Mouse (Mus musculus) cerebellum, adult 2 months (tissue): Measurements from ENCODE around the gene Ncln.

ENCODE experiments used
- CTCF ChIP-seq: fragments of 200-500 bp; IDR thresholded peaks from 2 replicates; pipeline ENCODE4 v1.5.1; 2011; ENCODE audit warnings: low read depth, mild to moderate bottlenecking, control low read depth, low read length, moderate library complexity, borderline replicate concordance; ENCODE audit not compliant: insufficient read depth
- POLR2A ChIP-seq: fragments of 200-500 bp; IDR thresholded peaks from 2 replicates; pipeline ENCODE4 v1.6.1; 2011; ENCODE audit warnings: low read length, control low read depth, borderline replicate concordance; ENCODE audit not compliant: insufficient read depth

- TF ChIP-seq CTCF, result no peak
- no peak for TF ChIP-seq POLR2A
Measured at GRCm38 (mm10) chr10:81523142-81523541, 26.9 kb upstream of the Ncln start.
